Mouse (Mus musculus) ES-CJ7 (cell line): Measurements from ENCODE around the gene Ecpas.
A peak's percentile ranks its signal among the peaks of the same experiment; 100 is the strongest.

ENCODE experiments used
- DNase-seq: peaks from one replicate; pipeline ENCODE4 v3.0.0; 2011; ENCODE audit warnings: low read depth, low spot score

Ecpas gene

GRCm38 (mm10) chr4:58911069-58911830 is 1.3 kb downstream of the Ecpas start:
- peak; percentile 21 for DNase-seq

GRCm38 (mm10) chr4:58910175-58911068 is 2.1 kb downstream of the Ecpas start:
- DNase-seq = no peak

- DNase-seq = no peak
Observed at GRCm38 (mm10) chr4:58907453-58907852, 5.1 kb downstream of the Ecpas start.

- no peak for DNase-seq
Observed at GRCm38 (mm10) chr4:58898318-58898717, 14.2 kb downstream of the Ecpas start.

- no peak for DNase-seq
Observed at GRCm38 (mm10) chr4:58897436-58897835, 15.1 kb downstream of the Ecpas start.

GRCm38 (mm10) chr4:58894399-58894798 is 18.1 kb downstream of the Ecpas start:
- DNase-seq = no peak

GRCm38 (mm10) chr4:58890035-58890782 is 22.3 kb downstream of the Ecpas start:
- no peak for DNase-seq

- DNase-seq = no peak
Observed at GRCm38 (mm10) chr4:58888568-58888967, 24.0 kb downstream of the Ecpas start.

GRCm38 (mm10) chr4:58887626-58888025 is 24.9 kb downstream of the Ecpas start:
- no peak for DNase-seq

- no peak for DNase-seq
Observed at GRCm38 (mm10) chr4:58886778-58887177, 25.8 kb downstream of the Ecpas start.

- DNase-seq = no peak
Observed at GRCm38 (mm10) chr4:58885341-58885740, 27.2 kb downstream of the Ecpas start.

- no peak for DNase-seq
Observed at GRCm38 (mm10) chr4:58883841-58884240, 28.7 kb downstream of the Ecpas start.

- no peak for DNase-seq
Observed at GRCm38 (mm10) chr4:58874373-58874772, 38.2 kb downstream of the Ecpas start.

- no peak for DNase-seq
Observed at GRCm38 (mm10) chr4:58867242-58867641, 45.3 kb downstream of the Ecpas start.

- DNase-seq = no peak
Observed at GRCm38 (mm10) chr4:58832908-58833307, 79.6 kb downstream of the Ecpas start.

GRCm38 (mm10) chr4:58825921-58826320 is 86.6 kb downstream of the Ecpas start:
- no peak for DNase-seq

- DNase-seq = no peak
Observed at GRCm38 (mm10) chr4:58787616-58788015, 124.9 kb downstream of the Ecpas start, which contains the start of gene Olfr267. Gene Olfr267 (minus strand): TSS chr4:58787716.

GRCm38 (mm10) chr4:58786659-58787058 is 125.9 kb downstream of the Ecpas start:
- DNase-seq = no peak

- DNase-seq = no peak
Observed at GRCm38 (mm10) chr4:58763417-58763816, 149.1 kb downstream of the Ecpas start.

GRCm38 (mm10) chr4:58749510-58749909 is 163.0 kb downstream of the Ecpas start:
- DNase-seq = no peak

GRCm38 (mm10) chr4:58749101-58749500 is 163.4 kb downstream of the Ecpas start:
- DNase-seq = no peak
